Mouse (Mus musculus): ENCODE results near the gene Ubald2. TPM values are rescaled to one million over a fixed set of nuclear protein-coding genes. Genes with fewer than 3 reads are reported as not detected.

The Ubald2 gene
- polyA plus RNA-seq, 1 experiment from 2014 or later = 29.8 TPM

GRCm38 (mm10) chr11:116394769-116395168, 39.1 kb upstream of the Ubald2 start:
- 69% methylated on average over 4 of the region's 4 CpGs for WGBS (ENCODE audit: insufficient replicate concordance)
- Histone ChIP-seq H3K4me3 (ENCODE audit: low read depth, low read length) (no peak overlapping the region), H3K27me3 (ENCODE audit: insufficient read depth, low read length) (no peaks in the 10 kb centered on the region), H3K27ac (ENCODE audit: low read depth) (peak overlapping the region; percentile 71), H3K9me3 (ENCODE audit: low read length) (no peaks in the 10 kb centered on the region), H3K4me1 (ENCODE audit: insufficient read depth) (no peaks in the 10 kb centered on the region), H3K9ac (replicated peaks) (peak overlapping the region; percentile 26; the same call in 1 of the 2 replicates), H3K36me3 (replicated peaks; ENCODE audit: insufficient read depth, low read length) (peaks cover 19% of the 10 kb centered on the region), H3K4me2 (ENCODE audit: low read depth, low read length) (peak overlapping the region; percentile 44)
- ATAC-seq = peak; percentile 72
- TF ChIP-seq CTCF (IDR thresholded peaks at IDR 0.05; ENCODE audit: low read depth) = no peak
- no peak for TF ChIP-seq EP300 (IDR thresholded peaks at IDR 0.05; ENCODE audit: low read depth)
- DNase-seq = no peak

GRCm38 (mm10) chr11:116396276-116396933, 37.5 kb upstream of the Ubald2 start:
- ATAC-seq (no peak), DNase-seq (no peak)
- H3K9me3 ChIP-seq (ENCODE audit: low read length) = no peaks in the 10 kb centered on the region
- H3K36me3 ChIP-seq (replicated peaks; ENCODE audit: insufficient read depth, low read length) = peaks cover 19% of the 10 kb centered on the region
- H3K4me1 ChIP-seq (ENCODE audit: insufficient read depth) = no peaks in the 10 kb centered on the region
- TF ChIP-seq EP300 (IDR thresholded peaks at IDR 0.05; ENCODE audit: low read depth) (no peak), CTCF (IDR thresholded peaks at IDR 0.05; ENCODE audit: low read depth) (no peak)
- no peak overlapping the region for H3K4me2 ChIP-seq (ENCODE audit: low read depth, low read length)
- 85% methylated on average over 11 of the region's 11 CpGs for WGBS (ENCODE audit: insufficient replicate concordance)
- H3K9ac ChIP-seq (replicated peaks) = no peak overlapping the region
- H3K27ac ChIP-seq (ENCODE audit: low read depth) = no peak overlapping the region
- H3K27me3 ChIP-seq (ENCODE audit: insufficient read depth, low read length) = no peaks in the 10 kb centered on the region
- no peak overlapping the region for H3K4me3 ChIP-seq (ENCODE audit: low read depth, low read length)

- DNase-seq (no peak), ATAC-seq (no peak)
- Histone ChIP-seq H3K36me3 (replicated peaks; ENCODE audit: insufficient read depth, low read length) (peaks cover 19% of the 10 kb centered on the region), H3K9ac (replicated peaks) (no peak overlapping the region), H3K4me3 (ENCODE audit: low read depth, low read length) (no peak overlapping the region), H3K27me3 (ENCODE audit: insufficient read depth, low read length) (no peaks in the 10 kb centered on the region), H3K9me3 (ENCODE audit: low read length) (no peaks in the 10 kb centered on the region), H3K4me2 (ENCODE audit: low read depth, low read length) (no peak overlapping the region), H3K4me1 (ENCODE audit: insufficient read depth) (no peaks in the 10 kb centered on the region), H3K27ac (ENCODE audit: low read depth) (no peak overlapping the region)
- 90% methylated on average over 3 of the region's 3 CpGs for WGBS (ENCODE audit: insufficient replicate concordance)
- TF ChIP-seq CTCF (IDR thresholded peaks at IDR 0.05; ENCODE audit: low read depth) (no peak), EP300 (IDR thresholded peaks at IDR 0.05; ENCODE audit: low read depth) (no peak)
These were observed 37.0 kb upstream of the Ubald2 start for GRCm38 (mm10) chr11:116396934-116397330.

GRCm38 (mm10) chr11:116397517-116398347, 36.2 kb upstream of the Ubald2 start:
- H3K27me3 ChIP-seq (ENCODE audit: insufficient read depth, low read length) = no peaks in the 10 kb centered on the region
- H3K4me2 ChIP-seq (ENCODE audit: low read depth, low read length) = no peak overlapping the region
- no peak overlapping the region for H3K27ac ChIP-seq (ENCODE audit: low read depth)
- H3K36me3 ChIP-seq (replicated peaks; ENCODE audit: insufficient read depth, low read length) = peaks cover 19% of the 10 kb centered on the region
- H3K4me1 ChIP-seq (ENCODE audit: insufficient read depth) = no peaks in the 10 kb centered on the region
- TF ChIP-seq EP300 (IDR thresholded peaks at IDR 0.05; ENCODE audit: low read depth) (no peak), CTCF (IDR thresholded peaks at IDR 0.05; ENCODE audit: low read depth) (no peak)
- no peak overlapping the region for H3K4me3 ChIP-seq (ENCODE audit: low read depth, low read length)
- 48% methylated on average over 8 of the region's 8 CpGs for WGBS (ENCODE audit: insufficient replicate concordance)
- DNase-seq (no peak), ATAC-seq (no peak)
- no peaks in the 10 kb centered on the region for H3K9me3 ChIP-seq (ENCODE audit: low read length)
- no peak overlapping the region for H3K9ac ChIP-seq (replicated peaks)

GRCm38 (mm10) chr11:116398348-116398677, 35.6 kb upstream of the Ubald2 start:
- H3K9me3 ChIP-seq (ENCODE audit: low read length) = no peaks in the 10 kb centered on the region
- H3K4me2 ChIP-seq (ENCODE audit: low read depth, low read length) = no peak overlapping the region
- peaks cover 19% of the 10 kb centered on the region for H3K36me3 ChIP-seq (replicated peaks; ENCODE audit: insufficient read depth, low read length)
- ATAC-seq = no peak
- H3K4me3 ChIP-seq (ENCODE audit: low read depth, low read length) = no peak overlapping the region
- no peak overlapping the region for H3K27ac ChIP-seq (ENCODE audit: low read depth)
- no peak for DNase-seq
- H3K9ac ChIP-seq (replicated peaks) = no peak overlapping the region
- 88% methylated on average over 11 of the region's 11 CpGs for WGBS (ENCODE audit: insufficient replicate concordance)
- H3K4me1 ChIP-seq (ENCODE audit: insufficient read depth) = no peaks in the 10 kb centered on the region
- TF ChIP-seq CTCF (IDR thresholded peaks at IDR 0.05; ENCODE audit: low read depth) (no peak), EP300 (IDR thresholded peaks at IDR 0.05; ENCODE audit: low read depth) (no peak)
- no peaks in the 10 kb centered on the region for H3K27me3 ChIP-seq (ENCODE audit: insufficient read depth, low read length)

GRCm38 (mm10) chr11:116400560-116400959, 33.3 kb upstream of the Ubald2 start:
- no peak for DNase-seq
- ATAC-seq = no peak

More at GRCm38 (mm10) chr11:116400560-116400959, 33.3 kb upstream of the Ubald2 start:
- H3K9ac ChIP-seq (replicated peaks) = no peak overlapping the region
- no peak overlapping the region for H3K4me2 ChIP-seq (ENCODE audit: low read depth, low read length)
- H3K4me3 ChIP-seq (ENCODE audit: low read depth, low read length) = no peak overlapping the region
- no peaks in the 10 kb centered on the region for H3K4me1 ChIP-seq (ENCODE audit: insufficient read depth)
- no peak for TF ChIP-seq EP300 (IDR thresholded peaks at IDR 0.05; ENCODE audit: low read depth)
- TF ChIP-seq CTCF (IDR thresholded peaks at IDR 0.05; ENCODE audit: low read depth) = no peak
- 13% methylated on average over 4 of the region's 4 CpGs for WGBS (ENCODE audit: insufficient replicate concordance)
- H3K27me3 ChIP-seq (ENCODE audit: insufficient read depth, low read length) = no peaks in the 10 kb centered on the region
- H3K36me3 ChIP-seq (replicated peaks; ENCODE audit: insufficient read depth, low read length) = peaks cover 8% of the 10 kb centered on the region
- no peaks in the 10 kb centered on the region for H3K9me3 ChIP-seq (ENCODE audit: low read length)
- H3K27ac ChIP-seq (ENCODE audit: low read depth) = 0 out of 2 replicates have a peak overlapping the region, but pooled peaks have one; percentile 5
